Mouse (Mus musculus): ENCODE measurements around the gene Gja8.

Gja8 gene

DNA sequence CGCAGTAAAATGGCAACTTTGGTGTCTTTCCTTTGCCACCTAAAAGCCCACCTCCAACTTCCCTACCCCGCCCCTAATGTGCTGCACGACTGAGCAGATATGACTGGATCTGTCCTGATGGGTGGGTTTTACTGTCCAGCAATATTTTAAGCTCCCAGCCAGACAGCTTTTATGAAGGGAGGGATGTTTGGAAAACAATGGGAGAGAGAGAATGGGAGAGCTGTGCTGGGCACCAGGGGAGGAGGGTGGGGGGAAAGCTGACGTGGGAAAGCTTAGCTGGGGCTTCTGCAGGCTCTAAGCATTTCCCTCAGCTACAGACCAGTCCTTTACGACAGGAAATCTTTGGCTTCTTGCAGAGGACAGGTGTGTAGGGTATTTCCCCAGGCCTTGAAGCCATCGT lies at the start of gene Gja8:
Gja8 (minus strand) TSS at position 101 of the 400 bp plus-strand sequence.
- DNase-seq (ENCODE audit: low read depth in 1 of 2, low spot score in 2 of 2) = no peak

DNA sequence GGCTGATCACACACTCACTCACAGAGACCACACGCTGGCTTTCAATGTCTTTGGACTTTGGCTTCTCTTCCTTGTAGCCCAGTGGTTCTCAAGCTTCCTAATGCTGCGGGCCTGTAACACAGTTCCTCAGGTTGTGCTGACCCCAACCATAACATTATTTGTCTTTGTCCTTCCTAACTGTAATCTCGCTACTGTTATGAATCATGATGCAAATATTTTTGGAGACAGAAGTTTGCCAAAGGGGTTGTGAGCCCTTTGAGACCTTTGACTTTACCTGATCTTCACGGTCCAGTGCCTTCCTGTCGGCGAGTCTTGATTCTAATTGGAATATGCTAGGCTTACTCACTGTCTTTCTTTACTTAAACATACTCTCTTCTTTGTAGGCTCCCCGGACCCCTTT lies 48.6 kb upstream of the Gja8 start:
- DNase-seq (ENCODE audit: low read depth in 1 of 2, low spot score in 2 of 2) = no peak

DNA sequence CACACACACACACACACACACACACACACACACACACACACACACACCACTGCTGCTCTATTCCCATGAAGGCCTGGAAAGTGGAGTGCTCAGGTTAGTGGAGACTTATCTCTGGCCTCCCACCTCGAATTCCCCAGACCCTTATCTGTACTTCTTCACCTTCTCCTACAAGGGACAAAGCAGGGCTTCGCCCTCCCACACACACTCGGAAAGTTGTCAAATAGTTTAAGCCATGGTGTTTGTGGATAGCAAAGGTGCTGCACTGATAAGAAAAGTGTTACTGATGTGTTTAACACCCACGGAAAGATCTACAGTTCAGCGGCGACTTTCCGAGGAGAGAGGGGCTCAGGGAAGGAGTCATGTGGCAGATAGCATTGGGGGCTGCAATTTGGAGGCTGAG lies 45.2 kb upstream of the Gja8 start:
- DNase-seq (ENCODE audit: low read depth in 1 of 2, low spot score in 2 of 2) = no peak

- no peak for DNase-seq (ENCODE audit: low read depth in 1 of 2, low spot score in 2 of 2)
Observed at GRCm38 (mm10) chr3:96963088-96964034, 37.5 kb upstream of the Gja8 start.

DNA sequence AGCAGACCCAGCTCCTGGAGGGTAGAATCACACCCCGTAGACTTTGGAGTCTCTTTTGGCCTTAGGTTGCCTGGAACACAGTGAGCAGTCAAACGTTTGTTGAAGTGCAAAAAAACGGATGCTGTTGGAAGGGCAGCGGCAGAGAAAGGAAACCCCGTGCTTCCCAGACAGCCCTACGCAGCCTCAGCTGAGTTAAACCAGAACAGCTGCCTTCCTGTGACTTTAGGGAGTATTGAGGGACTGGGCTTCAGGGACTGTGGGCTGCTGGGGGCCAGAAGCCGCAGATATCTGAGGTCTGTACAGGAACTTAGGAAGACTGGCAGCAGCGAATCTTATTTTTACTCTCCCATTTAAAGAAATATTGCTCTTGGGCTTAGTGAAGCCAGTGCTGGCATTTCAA lies 34.8 kb upstream of the Gja8 start:
- no peak for DNase-seq (ENCODE audit: low read depth in 1 of 2, low spot score in 2 of 2)

GRCm38 (mm10) chr3:96953489-96954233 lies 27.8 kb upstream of the Gja8 start:
- no peak for DNase-seq (ENCODE audit: low read depth in 1 of 2, low spot score in 2 of 2)

- no peak for DNase-seq (ENCODE audit: low read depth in 1 of 2, low spot score in 2 of 2)
Observed at GRCm38 (mm10) chr3:96942706-96943105, 16.9 kb upstream of the Gja8 start.

DNA sequence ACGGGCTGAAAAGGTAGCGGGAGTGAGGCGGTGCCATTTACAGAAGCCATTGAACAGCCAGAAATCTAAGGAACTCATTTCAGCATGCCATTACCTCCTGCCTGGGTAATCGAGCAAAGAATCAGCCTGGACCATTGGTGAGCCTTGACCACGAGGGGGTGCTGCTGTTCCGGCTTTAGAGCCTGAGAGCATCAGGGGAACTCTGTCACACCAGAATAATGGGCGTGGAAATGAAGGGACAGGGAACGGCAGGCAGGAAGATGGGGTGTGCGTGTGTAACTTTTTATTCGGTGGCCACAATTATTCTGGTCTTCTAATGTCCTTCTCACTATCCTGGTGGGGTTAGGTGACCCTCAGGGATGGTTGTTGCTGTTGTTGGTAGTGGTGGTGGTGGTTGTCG lies 12.9 kb upstream of the Gja8 start:
- DNase-seq (ENCODE audit: low read depth in 1 of 2, low spot score in 2 of 2) = peak; percentile 23 to 34

DNA sequence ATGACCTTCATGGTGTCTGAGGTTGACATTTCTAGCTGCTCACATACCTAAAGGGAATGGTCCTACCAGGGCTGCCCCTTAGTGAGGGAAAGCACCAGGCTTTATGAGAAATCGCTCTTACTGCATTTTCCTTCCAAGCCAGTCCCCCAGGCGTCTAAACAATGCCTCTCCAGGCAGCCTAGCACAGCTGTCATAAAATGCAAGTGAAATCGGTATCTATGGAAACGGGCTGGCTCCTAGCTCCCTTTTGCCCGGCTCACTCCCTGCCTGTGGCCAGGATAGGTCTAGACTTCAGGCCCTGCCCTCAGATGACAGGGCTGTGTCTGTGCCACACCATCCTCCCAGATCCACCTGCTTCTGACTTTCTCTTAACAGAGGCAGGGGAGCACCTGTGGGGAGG lies 11.8 kb upstream of the Gja8 start:
- DNase-seq (ENCODE audit: low read depth in 1 of 2, low spot score in 2 of 2) = no peak

DNA sequence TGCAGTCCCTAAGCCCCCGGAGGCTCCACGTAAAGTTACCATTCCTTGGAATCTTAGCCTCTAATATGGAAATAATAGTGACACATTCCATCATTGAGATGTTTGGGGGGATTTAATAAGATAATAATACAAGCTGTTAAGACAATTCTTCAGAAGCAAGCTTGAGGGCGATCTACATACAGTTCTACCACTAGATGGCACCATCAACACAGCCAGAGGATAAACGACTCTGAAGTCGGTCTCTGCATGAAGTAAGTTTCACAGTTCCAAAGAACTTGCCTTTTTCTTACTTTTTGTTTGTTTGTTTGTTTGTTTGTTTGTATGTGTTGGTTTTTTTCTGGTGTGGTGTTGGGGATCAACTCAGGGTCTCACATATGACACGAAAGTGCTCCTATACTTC lies 10.4 kb upstream of the Gja8 start:
- DNase-seq (ENCODE audit: low read depth in 1 of 2, low spot score in 2 of 2) = no peak

DNA sequence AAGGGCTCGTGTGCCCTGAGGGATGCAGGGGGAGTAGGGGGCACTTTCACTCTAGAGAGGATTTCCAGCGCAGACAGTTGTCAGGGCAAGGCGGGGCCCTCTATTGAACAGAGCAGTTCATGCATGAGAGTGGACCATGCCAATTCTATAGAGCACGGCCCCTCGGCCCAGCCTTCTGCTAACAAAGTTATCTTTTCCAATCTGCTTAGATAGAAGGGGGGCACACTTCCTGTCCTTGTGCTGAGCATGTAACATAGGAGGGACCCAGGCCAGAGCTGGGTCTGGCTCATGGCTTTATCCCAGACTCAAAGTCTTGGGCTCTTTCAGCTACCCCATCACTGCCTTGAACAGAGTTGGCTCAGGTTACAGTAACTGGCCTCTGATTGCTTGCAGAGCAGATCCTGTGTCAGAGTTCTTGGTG lies 5.5 kb upstream of the Gja8 start:
- DNase-seq (ENCODE audit: low read depth in 1 of 2, low spot score in 2 of 2) = no peak

- DNase-seq (ENCODE audit: low read depth in 1 of 2, low spot score in 2 of 2) = no peak
Observed at GRCm38 (mm10) chr3:96924631-96925030, 1.2 kb downstream of the Gja8 start.

DNA sequence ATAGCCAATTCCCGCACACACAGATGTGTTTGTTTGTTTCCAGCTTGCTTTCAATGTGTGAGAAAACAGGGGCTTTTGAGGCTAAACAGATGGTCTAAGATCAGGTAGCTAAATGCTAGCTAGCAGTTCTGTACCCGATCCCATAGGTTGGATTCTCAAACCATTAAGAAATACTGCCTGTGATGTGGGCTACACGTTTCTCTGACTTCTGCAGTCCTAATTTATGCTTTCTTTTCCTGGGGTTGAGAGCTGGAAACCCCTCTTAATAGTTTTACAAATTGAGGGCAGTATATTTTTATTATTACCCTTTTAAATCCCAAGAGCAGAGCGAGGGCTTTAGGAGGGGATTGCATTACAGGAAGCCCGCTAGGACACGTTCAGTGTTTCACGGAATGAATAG lies 4.8 kb downstream of the Gja8 start:
- DNase-seq (ENCODE audit: low read depth in 1 of 2, low spot score in 2 of 2) = no peak

DNA sequence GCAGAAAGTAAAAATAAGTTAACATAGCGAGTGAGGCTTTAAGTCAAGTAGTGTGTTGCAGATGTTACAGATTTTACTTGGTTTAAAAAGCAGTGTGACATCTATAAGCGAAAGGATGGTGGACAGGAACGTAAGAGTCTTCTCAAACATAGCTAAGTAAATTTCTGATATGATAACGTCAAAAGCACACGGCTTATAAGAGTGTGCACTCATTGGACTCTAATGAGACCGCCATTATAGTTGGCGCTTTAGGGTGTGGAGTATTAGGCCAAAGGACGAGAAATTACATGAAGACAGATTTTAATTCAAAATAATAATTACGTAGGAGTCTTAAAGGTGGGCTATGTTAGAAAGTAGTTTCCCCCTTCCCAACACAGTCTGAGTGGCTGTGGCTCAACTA lies 20.2 kb downstream of the Gja8 start:
- DNase-seq (ENCODE audit: low read depth in 1 of 2, low spot score in 2 of 2) = no peak

DNA sequence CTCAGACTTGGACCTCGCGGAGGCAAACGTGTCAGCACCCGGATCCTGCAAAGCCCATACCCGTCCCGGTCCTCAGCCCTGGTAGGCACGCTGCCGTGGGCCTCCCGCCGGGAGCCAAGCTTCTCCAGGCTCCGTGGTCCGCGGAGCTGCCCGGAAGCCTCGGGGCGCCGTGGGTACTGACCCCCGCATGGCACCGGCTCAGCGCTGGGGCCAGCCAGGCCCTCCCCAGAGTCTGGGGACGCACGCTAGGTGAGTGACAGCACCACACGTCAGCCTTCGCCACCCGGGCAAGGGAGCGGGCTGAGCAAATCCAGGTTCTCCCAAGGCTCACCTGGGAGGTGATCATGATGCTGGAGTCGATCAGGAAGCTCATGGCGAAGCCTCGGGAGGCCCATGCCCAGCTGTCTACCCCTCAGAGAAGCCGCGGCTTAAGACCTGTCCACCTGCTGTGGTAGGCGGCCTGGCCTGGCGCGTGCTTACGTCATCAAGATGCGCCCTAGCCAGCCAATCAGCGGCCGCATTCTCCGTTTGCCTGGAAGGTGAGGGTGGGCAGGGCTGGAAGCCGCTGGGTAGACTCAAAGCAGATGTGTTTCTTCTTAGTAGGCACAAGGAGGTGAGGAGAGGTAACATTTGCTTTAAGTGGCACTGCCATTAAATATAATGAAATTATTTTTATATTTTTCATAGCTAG lies 20.8 kb downstream of the Gja8 start, which contains the start of gene Gpr89:
Gpr89 (minus strand) TSS at position 496 of the 691 bp plus-strand sequence.
- peak; percentile 79 to 85 for DNase-seq (ENCODE audit: low read depth in 1 of 2, low spot score in 2 of 2)

DNA sequence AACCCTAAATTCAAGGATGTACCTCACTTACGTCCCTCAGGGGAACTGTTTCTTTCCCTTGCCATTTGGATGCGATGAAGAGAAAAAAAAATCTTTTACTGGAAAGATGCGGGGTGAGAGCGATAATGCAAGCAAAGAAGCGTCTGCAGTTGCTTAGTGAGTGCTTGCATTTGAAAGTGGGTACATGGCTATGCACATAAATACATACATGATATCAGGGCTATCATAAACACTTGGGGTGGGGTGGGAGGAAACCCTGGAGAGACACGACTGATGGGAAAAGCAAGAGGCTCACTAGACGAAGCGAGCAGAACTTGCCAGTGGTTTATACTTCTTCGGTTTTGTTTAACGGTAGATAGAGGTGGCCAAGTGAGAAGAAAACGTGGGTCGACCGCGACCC lies 21.4 kb downstream of the Gja8 start, which contains the start of gene Gja5:
Gja5 (plus strand) TSS at position 301 of the 400 bp plus-strand sequence.
- no peak for DNase-seq (ENCODE audit: low read depth in 1 of 2, low spot score in 2 of 2)

GRCm38 (mm10) chr3:96902336-96902999 lies 23.4 kb downstream of the Gja8 start:
- DNase-seq (ENCODE audit: low read depth in 1 of 2, low spot score in 2 of 2) = no peak

DNA sequence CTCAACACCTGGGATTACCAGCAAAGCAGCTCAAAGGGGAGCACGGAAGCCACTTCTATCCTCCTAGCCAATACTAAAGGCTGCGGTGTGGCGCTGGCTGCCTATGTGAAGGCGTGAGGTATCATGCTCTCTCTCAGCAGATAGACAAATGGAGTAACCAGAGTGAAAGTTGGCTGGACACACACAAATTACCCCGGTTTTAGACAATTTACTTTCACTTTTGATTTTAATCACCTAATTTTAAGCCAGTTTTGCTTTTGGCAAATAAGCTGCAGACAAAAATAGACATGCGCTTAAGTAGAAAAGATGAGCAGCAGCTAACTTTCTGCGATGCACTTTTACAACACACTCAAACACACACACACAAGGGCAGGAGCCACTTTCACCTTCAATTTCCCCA lies 42.1 kb downstream of the Gja8 start:
- no peak for DNase-seq (ENCODE audit: low read depth in 1 of 2, low spot score in 2 of 2)

GRCm38 (mm10) chr3:96882061-96882849 lies 43.6 kb downstream of the Gja8 start:
- no peak for DNase-seq (ENCODE audit: low read depth in 1 of 2, low spot score in 2 of 2)

DNA sequence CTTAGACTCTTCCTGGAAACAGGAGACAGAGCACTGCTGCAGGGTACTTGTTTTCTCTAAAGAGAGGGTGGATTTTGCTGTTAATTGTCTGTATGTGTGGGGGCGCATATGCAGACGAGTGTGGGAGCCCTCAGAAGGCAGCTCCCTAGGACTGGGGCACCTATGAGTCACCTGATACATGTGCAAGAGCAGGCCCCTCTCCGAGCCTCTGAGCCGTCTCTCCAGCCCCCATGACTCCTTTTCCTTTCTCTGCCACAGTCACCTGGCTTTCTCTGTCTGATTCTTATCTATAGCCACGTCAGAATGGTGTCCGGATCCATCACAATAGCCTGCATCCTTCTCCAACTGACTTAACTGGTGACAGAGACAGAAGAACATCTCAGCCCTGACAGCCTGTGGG lies 44.3 kb downstream of the Gja8 start:
- DNase-seq (ENCODE audit: low read depth in 1 of 2, low spot score in 2 of 2) = no peak

Measured in monocyte, adult 2 months (primary cell).